In the genomic region with DNA sequence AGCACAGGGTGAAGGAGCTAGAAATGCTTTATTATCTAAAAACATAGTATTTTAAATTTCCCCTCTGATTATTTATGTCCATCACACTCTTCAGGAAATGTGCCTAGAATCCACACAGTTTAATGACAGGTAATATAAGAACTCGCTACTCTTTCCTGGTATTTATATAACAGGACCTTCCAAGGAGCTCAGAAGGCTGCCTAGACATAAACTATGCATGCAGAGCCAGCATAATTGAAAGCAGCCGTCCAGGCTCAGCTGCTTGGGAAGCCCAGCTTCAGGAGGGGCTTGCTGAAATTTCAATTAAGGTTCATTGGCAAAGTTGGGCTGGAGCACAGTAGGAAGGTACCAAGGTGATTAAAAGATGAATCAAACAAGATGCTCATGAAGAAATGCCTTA, we compare ENCODE assay signal across 7 mouse cellular contexts. TPM values are rescaled to one million over a fixed set of nuclear protein-coding genes. Genes with fewer than 3 reads are reported as not detected.
DNase-seq lines count a peak whose midpoint lies in the region; ATAC-seq and TF ChIP-seq lines count a peak whose summit lies in the region.

No protein-coding gene starts in this region.

- H3K36me3 ChIP-seq in lung, embryonic 16.5 days (ENCODE audit: control insufficient read depth, insufficient read depth, low read length) = peaks cover 4% of the 10 kb centered on the region
- no peaks in the 10 kb centered on the region for H3K36me3 ChIP-seq in forebrain, postnatal 0 days (ENCODE audit: insufficient read depth)
- peaks cover 7% of the 10 kb centered on the region for H3K36me3 ChIP-seq in liver, embryonic 12.5 days
- no peaks in the 10 kb centered on the region for H3K36me3 ChIP-seq in stomach, postnatal 0 days (ENCODE audit: control insufficient read depth, insufficient read depth, low read length)

- H3K9ac ChIP-seq in lung, embryonic 16.5 days (ENCODE audit: low read length) = peak overlapping the region; percentile 54
- no peak overlapping the region for H3K9ac ChIP-seq in forebrain, postnatal 0 days
- no peak overlapping the region for H3K9ac ChIP-seq in liver, embryonic 12.5 days
- no peak overlapping the region for H3K9ac ChIP-seq in stomach, postnatal 0 days (ENCODE audit: low read length)

- no peak for ATAC-seq in lung, embryonic 16.5 days (ENCODE audit: low read depth)
- no peak for ATAC-seq in forebrain, postnatal 0 days
- no peak for ATAC-seq in liver, embryonic 12.5 days
- ATAC-seq in stomach, postnatal 0 days (ENCODE audit: low FRiP score, low TSS enrichment) = no peak

- H3K4me1 ChIP-seq in lung, embryonic 16.5 days (replicated peaks; ENCODE audit: control insufficient read depth, insufficient read depth, low read length) = peaks cover 2% of the 10 kb centered on the region; the same call in 1 of the 2 replicates
- no peaks in the 10 kb centered on the region for H3K4me1 ChIP-seq in forebrain, postnatal 0 days (ENCODE audit: insufficient read depth)
- H3K4me1 ChIP-seq in liver, embryonic 12.5 days = no peaks in the 10 kb centered on the region
- H3K4me1 ChIP-seq in stomach, postnatal 0 days (replicated peaks; ENCODE audit: control insufficient read depth, insufficient read depth) = no peaks in the 10 kb centered on the region

- H3K27ac ChIP-seq in lung, embryonic 16.5 days (ENCODE audit: low read length) = peak overlapping the region; percentile 58
- H3K27ac ChIP-seq in forebrain, postnatal 0 days (ENCODE audit: low read depth, low read length) = no peak overlapping the region
- no peak overlapping the region for H3K27ac ChIP-seq in liver, embryonic 12.5 days
- H3K27ac ChIP-seq in stomach, postnatal 0 days (replicated peaks) = no peak overlapping the region

- H3K4me3 ChIP-seq in lung, embryonic 16.5 days (ENCODE audit: low read length) = peak overlapping the region; percentile 40
- H3K4me3 ChIP-seq in forebrain, postnatal 0 days (ENCODE audit: low read depth, low read length) = peak overlapping the region; percentile 5; the same call in 1 of the 2 replicates
- peak overlapping the region; percentile 31; the same call in 1 of the 2 replicates for H3K4me3 ChIP-seq in liver, embryonic 12.5 days
- H3K4me3 ChIP-seq in stomach, postnatal 0 days (ENCODE audit: low read depth, low read length) = no peak overlapping the region; the same call in 1 of the 2 replicates

- no peak for TF ChIP-seq CTCF in forebrain, postnatal 0 days (IDR thresholded peaks at IDR 0.05; ENCODE audit: low read depth)
- TF ChIP-seq CTCF in stomach, postnatal 0 days (IDR thresholded peaks at IDR 0.05; ENCODE audit: low read depth) = no peak

- no peak for TF ChIP-seq EP300 in stomach, postnatal 0 days (optimal IDR thresholded peaks at IDR 0.05)

- no peaks in the 10 kb centered on the region for H3K27me3 ChIP-seq in lung, embryonic 16.5 days (ENCODE audit: control insufficient read depth, insufficient read depth, low read depth, low read length)
- no peaks in the 10 kb centered on the region; the same call in 1 of the 2 replicates for H3K27me3 ChIP-seq in forebrain, postnatal 0 days (ENCODE audit: insufficient read depth, low read length)
- no peaks in the 10 kb centered on the region for H3K27me3 ChIP-seq in liver, embryonic 12.5 days (replicated peaks)
- H3K27me3 ChIP-seq in stomach, postnatal 0 days (ENCODE audit: control insufficient read depth, insufficient read depth, low read length) = no peaks in the 10 kb centered on the region

- H3K4me2 ChIP-seq in lung, embryonic 16.5 days (ENCODE audit: low read depth, low read length) = peak overlapping the region; percentile 50
- H3K4me2 ChIP-seq in forebrain, postnatal 0 days (ENCODE audit: low read depth) = peak overlapping the region; percentile 23; the same call in 1 of the 2 replicates
- peak overlapping the region; percentile 43 for H3K4me2 ChIP-seq in liver, embryonic 12.5 days
- H3K4me2 ChIP-seq in stomach, postnatal 0 days (replicated peaks; ENCODE audit: low read depth) = peak overlapping the region; percentile 35

- H3K9me3 ChIP-seq in lung, embryonic 16.5 days (ENCODE audit: control insufficient read depth, low read length) = no peaks in the 10 kb centered on the region
- no peaks in the 10 kb centered on the region for H3K9me3 ChIP-seq in forebrain, postnatal 0 days (ENCODE audit: low read length)
- H3K9me3 ChIP-seq in liver, embryonic 12.5 days (replicated peaks) = no peaks in the 10 kb centered on the region
- no peaks in the 10 kb centered on the region for H3K9me3 ChIP-seq in stomach, postnatal 0 days (ENCODE audit: control insufficient read depth, low read length)

- 19% methylated on average over 2 of the region's 2 CpGs for WGBS in lung, embryonic 16.5 days
- 21% methylated on average over 2 of the region's 2 CpGs for WGBS in forebrain, postnatal 0 days
- 50% methylated on average over 2 of the region's 2 CpGs for WGBS in liver, embryonic 12.5 days (ENCODE audit: insufficient replicate concordance)
- 24% methylated on average over 2 of the region's 2 CpGs for WGBS in stomach, postnatal 0 days

- DNase-seq in lung, postnatal 14 days = no peak
- no peak for DNase-seq in forebrain, postnatal 0 days
- DNase-seq in stomach, postnatal 0 days (ENCODE audit: low spot score) = no peak
- DNase-seq in cerebellum, postnatal 36 days = no peak
- no peak for DNase-seq in kidney, adult 9 months

RNA-seq across cellular contexts. Expression of gene Vcam1, which starts 2.2 kb away (rescaled TPM):
- 117 and 118 TPM in 2 replicates for polyA plus RNA-seq in lung, embryonic 16.5 days (2015; fragmentation: Nextera tagmentation; extraction: Ambion mirVana)
- 30.2 and 36.9 TPM in 2 replicates for total RNA-seq in forebrain, postnatal 0 days (2014; rRNA removed)
- 28.2 and 32.1 TPM in 2 replicates for polyA plus RNA-seq in forebrain, postnatal 0 days (2015; fragmentation: Nextera tagmentation; extraction: Ambion mirVana)
- 47.5 and 51.6 TPM in 2 replicates for polyA plus RNA-seq in liver, embryonic 12.5 days (2016; fragmentation: Nextera tagmentation; extraction: Ambion mirVana)
- 16.3 and 17.3 TPM in 2 replicates for polyA plus RNA-seq in stomach, postnatal 0 days (2015; fragmentation: Nextera tagmentation; extraction: Ambion mirVana)
